Mouse (Mus musculus): Measurements from ENCODE around the gene Tyw1. TPM values are rescaled to one million over a fixed set of nuclear protein-coding genes. Genes with fewer than 3 reads are reported as not detected.
"Not testable (repeated sequence)": the region's sequence is repeated elsewhere in the genome, so short reads cannot be mapped to it uniquely, and the experiment has no call there.

Tyw1 gene
- polyA plus RNA-seq, 1 experiment from 2014 or later: 30.5 TPM

DNA sequence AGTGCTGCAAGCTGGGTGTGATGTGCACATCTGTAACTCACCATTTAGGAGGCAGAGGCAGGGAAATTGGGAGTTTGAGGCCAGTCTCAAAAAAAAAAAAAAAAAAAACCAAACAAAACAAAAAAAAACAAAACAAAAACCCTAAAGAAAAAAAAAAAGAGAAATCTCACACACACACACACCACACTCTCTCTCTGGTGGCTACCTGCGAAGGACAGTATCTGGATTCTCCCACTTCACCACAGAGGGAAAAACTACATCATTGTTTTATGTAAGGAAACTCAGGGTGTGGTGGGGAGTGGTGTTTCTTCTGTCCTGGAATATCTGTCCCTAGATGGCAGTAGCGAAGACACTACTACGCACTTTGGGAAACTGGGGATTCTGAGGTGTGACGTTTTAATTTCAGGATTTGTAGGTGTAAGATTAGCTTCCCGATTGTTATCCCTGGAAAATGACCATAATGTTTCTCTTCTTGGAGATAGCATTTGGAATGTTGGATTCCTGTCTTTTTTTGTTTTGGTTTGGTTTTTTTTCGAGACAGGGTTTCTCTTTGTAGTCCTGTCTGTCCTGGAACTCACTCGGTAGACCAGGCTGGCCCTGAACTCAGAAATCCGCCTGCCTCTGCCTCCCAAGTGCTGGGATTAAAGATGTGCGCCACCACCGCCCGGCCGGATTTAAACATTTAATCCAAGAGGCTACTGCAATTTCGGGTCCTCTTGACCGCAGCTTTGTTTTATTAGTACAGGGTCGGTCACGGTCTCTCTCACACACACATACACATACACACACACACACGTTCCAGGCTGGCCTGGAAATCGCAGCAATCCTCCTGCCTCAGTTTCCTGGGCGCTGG is 1.0 kb upstream of the Tyw1 start:
- peak overlapping the region; percentile 60 for H3K4me3 ChIP-seq (ENCODE audit: low read depth, low read length)
- H3K4me2 ChIP-seq (ENCODE audit: low read depth, severe bottlenecking): peak overlapping the region; percentile 59
- ATAC-seq (ENCODE audit: insufficient number of reproducible peaks, low FRiP score, low TSS enrichment, low read depth): no peak
- no peaks in the 10 kb centered on the region for H3K27me3 ChIP-seq (ENCODE audit: control insufficient read depth, insufficient read depth, low read length)
- no peaks in the 10 kb centered on the region for H3K9me3 ChIP-seq (ENCODE audit: control insufficient read depth, low read length)
- peak overlapping the region; percentile 75 for H3K9ac ChIP-seq (ENCODE audit: low read length)
- 0 out of 2 replicates have a peak overlapping the region, but pooled peaks have one; percentile 22 for H3K27ac ChIP-seq (replicated peaks; ENCODE audit: low read depth, low read length)
- peaks cover 12% of the 10 kb centered on the region; the same call in 1 of the 2 replicates for H3K36me3 ChIP-seq (ENCODE audit: control insufficient read depth, insufficient read depth, low read length)
- WGBS: 18% methylated on average over 19 of the region's 19 CpGs
- DNase-seq (ENCODE audit: low spot score): no peak
- H3K4me1 ChIP-seq (ENCODE audit: control insufficient read depth, insufficient read depth, low read length): no peaks in the 10 kb centered on the region

DNA sequence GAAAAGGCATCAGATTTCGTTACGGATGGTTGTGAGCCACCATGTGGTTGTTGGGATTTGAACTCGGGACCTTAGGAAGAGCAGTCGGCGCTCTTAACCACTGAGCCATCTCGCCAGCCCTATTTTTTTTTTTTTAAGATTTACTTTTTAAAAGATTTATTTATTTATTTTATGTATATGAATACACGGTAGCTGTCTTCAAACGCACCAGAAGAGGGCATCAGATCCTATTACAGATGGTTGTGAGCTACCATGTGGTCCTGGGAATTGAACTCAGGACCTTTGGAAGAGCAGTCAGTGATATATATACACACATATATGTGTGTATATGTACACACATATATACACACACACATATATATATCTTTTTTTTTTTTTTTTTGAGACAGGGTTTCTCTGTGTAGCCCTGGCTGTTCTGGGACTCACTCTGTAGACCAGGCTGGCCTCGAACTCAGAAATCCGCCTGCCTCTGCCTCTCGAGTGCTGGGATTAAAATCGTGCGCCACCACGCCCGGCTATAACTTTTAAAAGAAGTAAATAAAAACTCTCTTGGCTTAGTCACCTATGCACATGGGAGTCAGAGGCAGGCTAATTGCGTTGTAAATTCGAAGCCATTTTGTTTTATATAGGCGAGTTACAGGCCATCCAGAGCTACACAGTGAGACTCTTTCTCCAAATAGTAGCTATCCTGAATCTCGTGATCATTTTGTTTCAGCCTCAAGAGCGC is 543 bp downstream of the Tyw1 start:
- not testable (repeated sequence) for ATAC-seq (ENCODE audit: insufficient number of reproducible peaks, low FRiP score, low TSS enrichment, low read depth); DNase-seq (ENCODE audit: low spot score); H3K9me3 ChIP-seq (ENCODE audit: control insufficient read depth, low read length); H3K27me3 ChIP-seq (ENCODE audit: control insufficient read depth, insufficient read depth, low read length); H3K4me1 ChIP-seq (ENCODE audit: control insufficient read depth, insufficient read depth, low read length); H3K36me3 ChIP-seq (ENCODE audit: control insufficient read depth, insufficient read depth, low read length)
- H3K4me3 ChIP-seq (ENCODE audit: low read depth, low read length): peak overlapping the region; percentile 60
- 29% methylated on average over 20 of the region's 20 CpGs for WGBS
- H3K9ac ChIP-seq (ENCODE audit: low read length): 0 out of 2 replicates have a peak overlapping the region, but pooled peaks have one; percentile 17
- 0 out of 2 replicates have a peak overlapping the region, but pooled peaks have one; percentile 15 for H3K27ac ChIP-seq (replicated peaks; ENCODE audit: low read depth, low read length)
- H3K4me2 ChIP-seq (ENCODE audit: low read depth, severe bottlenecking): peak overlapping the region; percentile 63

DNA sequence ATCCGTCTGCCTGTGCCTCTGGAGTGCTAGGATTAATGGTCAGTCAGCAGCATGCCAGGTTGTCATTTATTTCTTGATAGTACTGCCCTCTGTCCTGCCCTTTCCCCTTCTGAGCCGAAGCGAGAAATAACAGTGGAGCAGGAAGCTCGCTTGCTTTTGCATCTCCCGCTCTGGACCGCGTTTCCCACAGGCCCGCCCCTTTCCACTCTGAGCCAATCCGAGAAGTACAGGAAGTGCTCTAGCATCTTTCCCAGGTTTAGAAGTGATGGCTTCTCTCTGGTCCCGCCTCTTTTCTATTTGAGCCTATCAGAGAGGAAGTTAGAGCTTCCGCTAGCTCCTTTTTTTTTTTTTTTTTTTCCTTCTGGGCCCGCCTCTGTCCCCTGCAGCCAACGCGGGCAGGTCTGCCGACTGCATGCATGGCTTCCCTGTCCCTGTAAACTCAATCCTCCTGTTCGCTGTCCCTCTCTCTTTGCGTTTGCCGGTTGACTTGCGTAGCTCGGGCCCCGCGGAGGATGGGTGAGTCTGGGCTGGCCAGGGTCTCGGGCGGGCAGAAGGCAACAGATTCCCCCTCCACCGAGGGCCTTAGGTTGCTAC is 1.4 kb downstream of the Tyw1 start:
- peaks cover 2% of the 10 kb centered on the region; the same call in 1 of the 2 replicates for H3K36me3 ChIP-seq (ENCODE audit: control insufficient read depth, insufficient read depth, low read length)
- no peaks in the 10 kb centered on the region for H3K4me1 ChIP-seq (ENCODE audit: control insufficient read depth, insufficient read depth, low read length)
- H3K4me3 ChIP-seq (ENCODE audit: low read depth, low read length): peak overlapping the region; percentile 46
- H3K27me3 ChIP-seq (ENCODE audit: control insufficient read depth, insufficient read depth, low read length): no peaks in the 10 kb centered on the region
- WGBS: under 1% methylated on average over 25 of the region's 25 CpGs
- H3K9me3 ChIP-seq (ENCODE audit: control insufficient read depth, low read length): no peaks in the 10 kb centered on the region
- peak overlapping the region; percentile 15; the same call in 1 of the 2 replicates for H3K27ac ChIP-seq (replicated peaks; ENCODE audit: low read depth, low read length)
- peak overlapping the region; percentile 72 for H3K4me2 ChIP-seq (ENCODE audit: low read depth, severe bottlenecking)
- DNase-seq (ENCODE audit: low spot score) (peak; percentile 91), ATAC-seq (ENCODE audit: insufficient number of reproducible peaks, low FRiP score, low TSS enrichment, low read depth) (peak; percentile 95)
- H3K9ac ChIP-seq (ENCODE audit: low read length): peak overlapping the region; percentile 55

DNA sequence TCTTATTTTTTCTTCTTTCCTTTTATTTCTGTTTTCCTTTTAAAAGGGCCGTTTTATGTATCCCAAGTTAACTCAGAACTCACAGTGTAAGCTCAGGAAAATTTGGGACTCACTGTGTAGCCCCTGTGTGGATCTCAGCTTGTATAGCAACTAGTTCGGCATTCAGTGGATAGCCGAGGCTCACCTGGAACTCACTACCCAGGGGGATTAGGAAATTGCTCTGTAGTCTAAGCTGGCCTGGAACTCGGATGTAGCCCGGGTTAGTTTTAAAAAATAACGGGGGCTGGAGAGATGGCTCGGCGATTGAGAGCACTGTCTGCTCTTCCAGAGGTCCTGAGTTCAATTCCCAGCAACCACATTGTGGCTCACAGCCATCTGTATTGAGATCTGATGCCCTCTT is 1.9 kb downstream of the Tyw1 start:
- Histone ChIP-seq H3K9ac (ENCODE audit: low read length) (peak overlapping the region; percentile 55), H3K4me3 (ENCODE audit: low read depth, low read length) (peak overlapping the region; percentile 46), H3K4me2 (ENCODE audit: low read depth, severe bottlenecking) (peak overlapping the region; percentile 72), H3K36me3 (ENCODE audit: control insufficient read depth, insufficient read depth, low read length) (no peaks in the 10 kb centered on the region), H3K4me1 (ENCODE audit: control insufficient read depth, insufficient read depth, low read length) (no peaks in the 10 kb centered on the region), H3K27me3 (ENCODE audit: control insufficient read depth, insufficient read depth, low read length) (no peaks in the 10 kb centered on the region), H3K27ac (replicated peaks; ENCODE audit: low read depth, low read length) (peak overlapping the region; percentile 15; the same call in 1 of the 2 replicates), H3K9me3 (ENCODE audit: control insufficient read depth, low read length) (no peaks in the 10 kb centered on the region)
- ATAC-seq (ENCODE audit: insufficient number of reproducible peaks, low FRiP score, low TSS enrichment, low read depth) (no peak), DNase-seq (ENCODE audit: low spot score) (peak; percentile 25)
- 11% methylated on average over 8 of the region's 8 CpGs for WGBS

DNA sequence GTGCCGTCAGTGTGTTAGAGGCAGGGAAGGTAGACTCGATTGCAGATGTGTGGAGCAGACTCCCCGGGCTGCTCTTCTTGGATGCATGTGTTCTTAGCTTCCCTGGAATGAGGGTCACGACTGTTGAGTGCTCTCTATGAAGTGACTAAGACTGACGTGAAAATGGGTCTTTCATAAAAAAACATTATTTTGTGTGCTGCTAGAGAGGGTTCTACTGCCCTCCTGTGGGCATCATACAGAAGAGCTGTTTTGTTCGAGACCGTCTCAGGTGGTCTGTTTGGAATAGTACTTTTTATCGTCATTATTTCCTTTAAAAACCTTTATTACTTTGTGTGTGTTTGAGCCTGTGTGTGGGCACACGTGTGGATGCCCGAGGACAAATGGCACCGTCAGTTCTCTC is 8.0 kb downstream of the Tyw1 start:
- WGBS: 83% methylated on average over 11 of the region's 11 CpGs
- Histone ChIP-seq H3K9ac (ENCODE audit: low read length) (no peak overlapping the region), H3K4me2 (ENCODE audit: low read depth, severe bottlenecking) (no peak overlapping the region), H3K4me1 (ENCODE audit: control insufficient read depth, insufficient read depth, low read length) (no peaks in the 10 kb centered on the region), H3K36me3 (ENCODE audit: control insufficient read depth, insufficient read depth, low read length) (peaks cover 11% of the 10 kb centered on the region; the same call in 1 of the 2 replicates), H3K9me3 (ENCODE audit: control insufficient read depth, low read length) (no peaks in the 10 kb centered on the region), H3K27ac (replicated peaks; ENCODE audit: low read depth, low read length) (no peak overlapping the region), H3K27me3 (ENCODE audit: control insufficient read depth, insufficient read depth, low read length) (no peaks in the 10 kb centered on the region), H3K4me3 (ENCODE audit: low read depth, low read length) (no peak overlapping the region)
- DNase-seq (ENCODE audit: low spot score) (no peak), ATAC-seq (ENCODE audit: insufficient number of reproducible peaks, low FRiP score, low TSS enrichment, low read depth) (no peak)

DNA sequence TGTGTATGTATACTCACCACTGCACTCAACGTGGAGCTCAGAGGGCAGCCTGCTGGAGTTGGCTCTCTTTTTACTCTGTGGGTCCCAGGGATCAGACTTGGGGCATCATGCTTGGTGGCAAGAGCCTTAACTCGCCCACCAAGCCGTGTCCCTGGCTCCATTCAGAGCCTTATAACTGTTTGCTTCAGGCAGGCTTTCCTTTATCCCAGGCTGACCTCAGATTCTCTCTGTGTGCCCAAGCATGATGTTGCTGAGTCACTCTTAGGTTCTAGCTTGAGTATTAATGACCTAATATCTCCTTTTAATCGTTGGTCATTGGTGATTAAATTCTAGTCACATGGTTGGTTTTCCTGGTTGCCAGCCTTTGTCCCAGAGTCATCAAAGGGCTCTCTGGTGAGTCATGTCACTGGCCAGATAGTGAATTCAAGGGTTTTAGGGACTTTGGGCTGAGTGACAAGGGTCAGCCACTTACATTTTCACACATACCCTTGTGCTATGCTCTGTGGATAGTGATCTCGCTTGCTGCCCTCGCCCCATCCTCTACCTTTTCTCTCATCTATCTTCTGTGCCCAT is 9.1 kb downstream of the Tyw1 start:
- Histone ChIP-seq H3K36me3 (ENCODE audit: control insufficient read depth, insufficient read depth, low read length) (peaks cover 11% of the 10 kb centered on the region; the same call in 1 of the 2 replicates), H3K4me3 (ENCODE audit: low read depth, low read length) (no peak overlapping the region), H3K9ac (ENCODE audit: low read length) (no peak overlapping the region), H3K27me3 (ENCODE audit: control insufficient read depth, insufficient read depth, low read length) (no peaks in the 10 kb centered on the region), H3K4me1 (ENCODE audit: control insufficient read depth, insufficient read depth, low read length) (no peaks in the 10 kb centered on the region), H3K4me2 (ENCODE audit: low read depth, severe bottlenecking) (no peak overlapping the region), H3K27ac (replicated peaks; ENCODE audit: low read depth, low read length) (no peak overlapping the region), H3K9me3 (ENCODE audit: control insufficient read depth, low read length) (no peaks in the 10 kb centered on the region)
- no peak for DNase-seq (ENCODE audit: low spot score)
- 92% methylated on average over 6 of the region's 6 CpGs for WGBS
- no peak for ATAC-seq (ENCODE audit: insufficient number of reproducible peaks, low FRiP score, low TSS enrichment, low read depth)

GRCm38 (mm10) chr5:130266651-130267050 is 11.2 kb downstream of the Tyw1 start:
- no peaks in the 10 kb centered on the region for H3K27me3 ChIP-seq (ENCODE audit: control insufficient read depth, insufficient read depth, low read length)
- H3K4me2 ChIP-seq (ENCODE audit: low read depth, severe bottlenecking): no peak overlapping the region
- ATAC-seq (ENCODE audit: insufficient number of reproducible peaks, low FRiP score, low TSS enrichment, low read depth): no peak
- no peak overlapping the region for H3K27ac ChIP-seq (replicated peaks; ENCODE audit: low read depth, low read length)
- no peak overlapping the region for H3K9ac ChIP-seq (ENCODE audit: low read length)
- no peak overlapping the region for H3K4me3 ChIP-seq (ENCODE audit: low read depth, low read length)
- peaks cover 11% of the 10 kb centered on the region; the same call in 1 of the 2 replicates for H3K36me3 ChIP-seq (ENCODE audit: control insufficient read depth, insufficient read depth, low read length)
- no peaks in the 10 kb centered on the region for H3K9me3 ChIP-seq (ENCODE audit: control insufficient read depth, low read length)
- DNase-seq (ENCODE audit: low spot score): peak; percentile 53
- WGBS: 89% methylated on average over 7 of the region's 7 CpGs
- H3K4me1 ChIP-seq (ENCODE audit: control insufficient read depth, insufficient read depth, low read length): no peaks in the 10 kb centered on the region

DNA sequence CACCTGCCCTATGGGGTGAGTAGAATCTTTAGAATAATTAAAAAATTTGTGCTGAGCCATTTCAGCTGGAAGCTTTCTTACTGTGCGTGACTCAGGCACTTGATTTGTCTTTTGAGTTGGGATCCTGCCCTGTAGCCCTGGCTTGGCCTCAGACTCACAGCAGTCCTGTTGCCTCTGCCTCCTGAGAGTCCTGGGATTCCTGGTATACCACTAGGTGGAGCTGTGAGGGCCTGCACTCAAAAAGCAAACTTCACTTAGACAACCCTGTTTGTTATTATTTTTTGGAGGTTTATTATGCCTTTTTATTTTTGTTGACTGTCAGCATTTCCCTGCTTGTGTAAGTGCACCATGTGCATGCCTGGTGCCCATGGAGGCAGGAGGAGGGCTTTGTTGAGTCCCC is 11.9 kb downstream of the Tyw1 start:
- no peak overlapping the region for H3K27ac ChIP-seq (replicated peaks; ENCODE audit: low read depth, low read length)
- H3K4me3 ChIP-seq (ENCODE audit: low read depth, low read length): no peak overlapping the region
- ATAC-seq (ENCODE audit: insufficient number of reproducible peaks, low FRiP score, low TSS enrichment, low read depth) (no peak), DNase-seq (ENCODE audit: low spot score) (no peak)
- H3K9me3 ChIP-seq (ENCODE audit: control insufficient read depth, low read length): no peaks in the 10 kb centered on the region
- H3K27me3 ChIP-seq (ENCODE audit: control insufficient read depth, insufficient read depth, low read length): no peaks in the 10 kb centered on the region
- no peak overlapping the region for H3K4me2 ChIP-seq (ENCODE audit: low read depth, severe bottlenecking)
- WGBS: 100% methylated on average over 1 of the region's 1 CpGs
- no peak overlapping the region for H3K9ac ChIP-seq (ENCODE audit: low read length)
- H3K4me1 ChIP-seq (ENCODE audit: control insufficient read depth, insufficient read depth, low read length): no peaks in the 10 kb centered on the region
- H3K36me3 ChIP-seq (ENCODE audit: control insufficient read depth, insufficient read depth, low read length): peaks cover 11% of the 10 kb centered on the region; the same call in 1 of the 2 replicates

Data from limb, embryonic 11.5 days (tissue).